Mouse (Mus musculus): ENCODE measurements around the gene Tmem87a. TPM values are rescaled to one million over a fixed set of nuclear protein-coding genes. Genes with fewer than 3 reads are reported as not detected.

The Tmem87a gene
- polyA plus RNA-seq, 1 experiment from 2014 or later: 10.8 TPM

GRCm38 (mm10) chr2:120404823-120405765 lies 1.2 kb upstream of the Tmem87a start:
- H3K9me3 ChIP-seq (replicated peaks): no peaks in the 10 kb centered on the region
- no peaks in the 10 kb centered on the region for H3K27me3 ChIP-seq
- H3K9ac ChIP-seq: peak overlapping the region; percentile 69; the same call in 1 of the 2 replicates
- WGBS: 26% methylated on average over 14 of the region's 14 CpGs
- peak overlapping the region; percentile 90 for H3K4me3 ChIP-seq (replicated peaks)
- peak overlapping the region; percentile 72 for H3K4me2 ChIP-seq (replicated peaks)
- ATAC-seq (ENCODE audit: insufficient number of reproducible peaks, low FRiP score, low TSS enrichment, low read depth): no peak
- no peaks in the 10 kb centered on the region for H3K36me3 ChIP-seq
- H3K27ac ChIP-seq (replicated peaks): peak overlapping the region; percentile 97
- H3K4me1 ChIP-seq: peaks cover 10% of the 10 kb centered on the region; the same call in 1 of the 2 replicates

- peaks cover 10% of the 10 kb centered on the region; the same call in 1 of the 2 replicates for H3K4me1 ChIP-seq
- whole genome bisulfite sequencing: under 1% methylated on average over 17 of the region's 17 CpGs
- peak within 1 kb of the TSS; percentile 69 for H3K9ac ChIP-seq
- H3K36me3 ChIP-seq: no peaks in the 10 kb centered on the region
- H3K27me3 ChIP-seq: no peaks in the 10 kb centered on the region
- H3K9me3 ChIP-seq (replicated peaks): no peaks in the 10 kb centered on the region
- H3K27ac ChIP-seq (replicated peaks): peak within 1 kb of the TSS; percentile 97
- H3K4me2 ChIP-seq (replicated peaks): peak within 1 kb of the TSS; percentile 72
- peak; percentile 77 for ATAC-seq (ENCODE audit: insufficient number of reproducible peaks, low FRiP score, low TSS enrichment, low read depth)
- H3K4me3 ChIP-seq (replicated peaks): peak within 1 kb of the TSS; percentile 90
Observed at GRCm38 (mm10) chr2:120403653-120403985, 294 bp downstream of the Tmem87a start, which contains the start of gene Ganc. Gene Ganc, plus strand, starts transcription at chr2:120403896.

DNA sequence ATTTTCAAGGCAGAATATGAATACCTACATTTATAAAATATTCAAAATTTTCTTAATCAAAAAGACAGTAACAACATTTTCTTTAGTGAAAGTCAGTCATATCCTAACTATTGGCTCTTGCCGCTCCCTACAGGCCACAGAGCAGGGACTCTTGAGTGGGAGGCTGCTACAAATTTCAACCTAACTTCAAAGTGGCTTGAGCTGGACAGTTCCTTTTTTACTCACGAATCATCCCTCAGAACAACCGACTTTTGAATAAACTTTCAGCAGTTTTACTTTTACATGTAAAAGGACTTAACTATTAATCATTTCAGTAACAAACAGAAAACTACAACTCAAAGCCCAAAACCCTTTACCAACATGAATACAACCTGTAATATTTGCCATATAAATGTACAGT lies 1.1 kb downstream of the Tmem87a start:
- Histone ChIP-seq H3K4me1 (peaks cover 10% of the 10 kb centered on the region; the same call in 1 of the 2 replicates), H3K4me2 (replicated peaks) (peak overlapping the region; percentile 72), H3K4me3 (replicated peaks) (peak overlapping the region; percentile 90), H3K27me3 (no peaks in the 10 kb centered on the region), H3K27ac (replicated peaks) (no peak overlapping the region), H3K9me3 (replicated peaks) (no peaks in the 10 kb centered on the region), H3K36me3 (0 out of 2 replicates have a peak, but pooled peaks cover 4% of the 10 kb centered on the region), H3K9ac (no peak overlapping the region)
- ATAC-seq (ENCODE audit: insufficient number of reproducible peaks, low FRiP score, low TSS enrichment, low read depth): no peak
- WGBS: 34% methylated on average over 3 of the region's 3 CpGs

- Histone ChIP-seq H3K27me3 (no peaks in the 10 kb centered on the region), H3K36me3 (peaks cover 36% of the 10 kb centered on the region), H3K4me1 (peaks cover 4% of the 10 kb centered on the region; the same call in 1 of the 2 replicates), H3K9ac (no peak overlapping the region), H3K27ac (replicated peaks) (no peak overlapping the region), H3K4me2 (replicated peaks) (no peak overlapping the region), H3K9me3 (replicated peaks) (no peaks in the 10 kb centered on the region), H3K4me3 (replicated peaks) (no peak overlapping the region)
- no peak for ATAC-seq (ENCODE audit: insufficient number of reproducible peaks, low FRiP score, low TSS enrichment, low read depth)
- WGBS: 83% methylated on average over 1 of the region's 1 CpGs
Observed at GRCm38 (mm10) chr2:120397951-120398350, 6.0 kb downstream of the Tmem87a start.

- Histone ChIP-seq H3K9me3 (replicated peaks) (no peaks in the 10 kb centered on the region), H3K9ac (no peak overlapping the region), H3K4me1 (no peaks in the 10 kb centered on the region), H3K4me3 (replicated peaks) (no peak overlapping the region), H3K27me3 (no peaks in the 10 kb centered on the region), H3K36me3 (peaks cover 58% of the 10 kb centered on the region), H3K4me2 (replicated peaks) (no peak overlapping the region), H3K27ac (replicated peaks) (no peak overlapping the region)
- ATAC-seq (ENCODE audit: insufficient number of reproducible peaks, low FRiP score, low TSS enrichment, low read depth): no peak
Observed at GRCm38 (mm10) chr2:120392406-120392805, 11.5 kb downstream of the Tmem87a start.

GRCm38 (mm10) chr2:120390934-120391333 lies 13.0 kb downstream of the Tmem87a start:
- H3K9me3 ChIP-seq (replicated peaks): no peaks in the 10 kb centered on the region
- H3K4me1 ChIP-seq: no peaks in the 10 kb centered on the region
- H3K27me3 ChIP-seq: no peaks in the 10 kb centered on the region
- no peak overlapping the region for H3K27ac ChIP-seq (replicated peaks)
- no peak overlapping the region for H3K4me3 ChIP-seq (replicated peaks)
- ATAC-seq (ENCODE audit: insufficient number of reproducible peaks, low FRiP score, low TSS enrichment, low read depth): no peak
- no peak overlapping the region for H3K9ac ChIP-seq
- no peak overlapping the region for H3K4me2 ChIP-seq (replicated peaks)
- WGBS: 92% methylated on average over 1 of the region's 1 CpGs
- peaks cover 52% of the 10 kb centered on the region for H3K36me3 ChIP-seq

DNA sequence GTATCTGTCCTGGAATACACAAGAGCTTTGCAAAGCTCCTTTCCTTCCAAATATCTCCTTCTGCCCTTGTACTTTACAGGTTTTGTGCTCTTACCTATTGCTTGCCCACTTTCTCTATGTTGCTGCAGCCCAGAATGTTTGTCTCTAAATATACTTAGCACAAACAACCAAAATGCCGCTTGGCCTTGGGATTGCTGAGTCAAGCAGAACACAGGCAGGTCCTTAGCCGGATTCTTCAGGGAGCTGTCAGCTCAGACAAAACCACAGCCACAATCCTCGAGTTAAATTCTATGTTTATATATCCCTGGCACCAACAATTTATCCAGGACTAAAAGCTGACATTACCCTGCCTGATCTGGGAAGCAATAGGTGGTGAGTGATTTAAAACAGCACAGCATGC lies 14.5 kb downstream of the Tmem87a start:
- Histone ChIP-seq H3K4me2 (replicated peaks) (no peak overlapping the region), H3K9me3 (replicated peaks) (no peaks in the 10 kb centered on the region), H3K4me3 (replicated peaks) (no peak overlapping the region), H3K4me1 (no peaks in the 10 kb centered on the region), H3K27ac (replicated peaks) (no peak overlapping the region), H3K36me3 (peaks cover 45% of the 10 kb centered on the region), H3K27me3 (no peaks in the 10 kb centered on the region), H3K9ac (no peak overlapping the region)
- ATAC-seq (ENCODE audit: insufficient number of reproducible peaks, low FRiP score, low TSS enrichment, low read depth): no peak
- WGBS: 81% methylated on average over 3 of the region's 3 CpGs

- Histone ChIP-seq H3K9ac (no peak overlapping the region), H3K9me3 (replicated peaks) (no peaks in the 10 kb centered on the region), H3K4me3 (replicated peaks) (no peak overlapping the region), H3K27me3 (no peaks in the 10 kb centered on the region), H3K4me1 (no peaks in the 10 kb centered on the region), H3K36me3 (peaks cover 47% of the 10 kb centered on the region), H3K27ac (replicated peaks) (no peak overlapping the region), H3K4me2 (replicated peaks) (no peak overlapping the region)
- WGBS: 74% methylated on average over 1 of the region's 1 CpGs
- ATAC-seq (ENCODE audit: insufficient number of reproducible peaks, low FRiP score, low TSS enrichment, low read depth): no peak
Observed at GRCm38 (mm10) chr2:120387291-120387690, 16.6 kb downstream of the Tmem87a start.

DNA sequence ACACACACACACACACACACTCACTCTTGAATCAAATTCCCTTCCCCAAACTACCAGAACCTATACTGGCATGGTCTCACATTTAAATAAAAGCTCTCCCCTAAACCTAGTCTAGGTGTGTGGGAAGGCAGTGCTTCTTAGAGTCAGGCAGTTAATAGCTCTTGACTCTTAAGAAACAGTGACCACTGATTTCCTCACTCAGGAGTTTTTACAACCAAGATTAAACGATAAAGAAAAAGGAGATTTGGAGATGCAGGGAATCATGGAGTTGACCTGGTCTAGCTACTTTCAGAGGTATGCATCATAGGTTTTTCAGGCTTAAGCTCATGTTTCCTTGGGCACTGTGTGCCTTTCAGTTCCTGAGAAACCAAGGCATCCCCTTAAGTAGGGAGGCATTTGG lies 17.6 kb downstream of the Tmem87a start:
- Histone ChIP-seq H3K4me2 (replicated peaks) (no peak overlapping the region), H3K27ac (replicated peaks) (no peak overlapping the region), H3K27me3 (no peaks in the 10 kb centered on the region), H3K36me3 (peaks cover 47% of the 10 kb centered on the region), H3K4me1 (no peaks in the 10 kb centered on the region), H3K9me3 (replicated peaks) (no peaks in the 10 kb centered on the region), H3K9ac (no peak overlapping the region), H3K4me3 (replicated peaks) (no peak overlapping the region)
- ATAC-seq (ENCODE audit: insufficient number of reproducible peaks, low FRiP score, low TSS enrichment, low read depth): no peak
- WGBS: 89% methylated on average over 1 of the region's 1 CpGs

DNA sequence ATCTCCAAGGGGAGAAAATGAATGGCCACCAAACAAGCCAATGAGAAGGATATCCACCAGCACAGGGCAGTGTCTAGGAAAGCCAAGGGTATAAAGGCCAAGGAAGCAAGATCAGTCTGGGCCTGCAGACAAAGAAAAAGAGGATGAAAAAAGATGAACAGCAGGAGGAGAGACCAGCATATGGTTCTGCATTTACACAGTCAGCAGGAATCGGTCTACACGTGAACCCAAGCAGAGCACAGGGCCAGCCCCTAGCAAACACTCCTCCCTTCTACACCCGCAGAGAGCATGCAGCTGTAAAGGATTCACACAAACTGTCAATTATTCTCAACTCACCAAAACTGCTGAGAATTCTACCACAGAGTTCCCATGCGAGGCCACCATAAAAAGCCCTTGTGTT lies 30.1 kb downstream of the Tmem87a start:
- WGBS: 76% methylated on average over 4 of the region's 4 CpGs
- H3K4me1 ChIP-seq: no peaks in the 10 kb centered on the region
- peaks cover 60% of the 10 kb centered on the region for H3K36me3 ChIP-seq
- H3K9ac ChIP-seq: no peak overlapping the region
- H3K4me2 ChIP-seq (replicated peaks): no peak overlapping the region
- no peaks in the 10 kb centered on the region for H3K9me3 ChIP-seq (replicated peaks)
- no peak overlapping the region for H3K27ac ChIP-seq (replicated peaks)
- H3K4me3 ChIP-seq (replicated peaks): no peak overlapping the region
- H3K27me3 ChIP-seq: no peaks in the 10 kb centered on the region
- ATAC-seq (ENCODE audit: insufficient number of reproducible peaks, low FRiP score, low TSS enrichment, low read depth): no peak

GRCm38 (mm10) chr2:120367416-120368207 lies 36.3 kb downstream of the Tmem87a start:
- Histone ChIP-seq H3K9ac (no peak overlapping the region), H3K4me1 (no peaks in the 10 kb centered on the region), H3K4me2 (replicated peaks) (no peak overlapping the region), H3K27ac (replicated peaks) (no peak overlapping the region), H3K36me3 (peaks cover 62% of the 10 kb centered on the region), H3K9me3 (replicated peaks) (no peaks in the 10 kb centered on the region), H3K4me3 (replicated peaks) (no peak overlapping the region), H3K27me3 (no peaks in the 10 kb centered on the region)
- WGBS: 91% methylated on average over 4 of the region's 4 CpGs
- ATAC-seq (ENCODE audit: insufficient number of reproducible peaks, low FRiP score, low TSS enrichment, low read depth): no peak
